Mouse (Mus musculus) heart, adult 10 weeks (tissue): ENCODE results near the gene Trf. TPM values are rescaled to one million over a fixed set of nuclear protein-coding genes. Genes with fewer than 3 reads are reported as not detected.

Experiments
- polyA plus RNA-seq: library from polyadenylated mRNA; stranded (reverse); fragments of 350-450 nt; fragmentation: Illumina TruSeq; extraction: RNeasy Lipid Tissue Mini Kit (QIAGEN cat#74804); gene quantifications from one replicate; pipeline ENCODE4 v1.2.3, GENCODE M21; 2014; ENCODE audit warnings: low read depth, low replicate concordance

Gene Trf
- 65.6 TPM for polyA plus RNA-seq

DNA sequence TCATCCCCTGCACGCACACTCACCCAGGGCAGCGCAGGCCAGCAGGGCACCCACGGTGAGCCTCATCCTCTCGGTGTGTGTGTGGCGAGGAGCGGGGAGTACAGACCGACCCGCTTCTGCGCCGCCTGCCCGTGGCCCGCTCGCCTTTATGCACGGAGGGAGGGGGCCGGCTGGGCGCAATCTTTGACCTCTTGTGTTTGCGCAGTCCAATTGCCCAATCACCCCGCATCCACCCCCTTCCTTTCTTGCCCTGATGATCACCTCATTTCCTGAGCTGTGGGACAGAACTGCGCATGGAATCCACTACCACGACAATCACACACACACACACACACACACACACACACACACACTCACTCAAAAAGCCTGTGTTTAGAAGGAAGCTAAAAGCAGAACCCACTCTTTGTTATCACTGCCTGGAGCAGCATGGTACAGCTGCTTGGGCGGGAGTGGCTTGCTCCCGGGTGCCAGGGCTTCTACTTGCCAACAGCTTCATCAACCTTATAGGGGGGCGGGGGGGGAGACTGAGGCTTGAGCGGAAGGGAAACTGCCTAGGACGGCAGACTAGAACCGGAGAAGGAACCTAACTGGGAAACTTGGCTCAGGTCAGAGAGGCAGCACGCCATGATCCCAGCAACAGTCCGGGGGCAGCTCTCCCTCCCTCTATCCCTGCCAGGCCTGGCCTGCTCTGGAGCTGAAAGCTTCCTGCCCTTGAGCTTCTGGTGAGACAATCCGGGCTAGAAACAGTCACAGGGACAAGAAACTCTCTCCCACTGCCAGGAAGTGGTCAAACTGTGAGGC, at the start of gene Trf, which contains the start of gene Gm20425:
TSS of gene Trf (minus strand) at position 294 of the 801 bp plus-strand sequence.
TSS of gene Gm20425 (minus strand) at position 157 of the 801 bp plus-strand sequence.

DNA sequence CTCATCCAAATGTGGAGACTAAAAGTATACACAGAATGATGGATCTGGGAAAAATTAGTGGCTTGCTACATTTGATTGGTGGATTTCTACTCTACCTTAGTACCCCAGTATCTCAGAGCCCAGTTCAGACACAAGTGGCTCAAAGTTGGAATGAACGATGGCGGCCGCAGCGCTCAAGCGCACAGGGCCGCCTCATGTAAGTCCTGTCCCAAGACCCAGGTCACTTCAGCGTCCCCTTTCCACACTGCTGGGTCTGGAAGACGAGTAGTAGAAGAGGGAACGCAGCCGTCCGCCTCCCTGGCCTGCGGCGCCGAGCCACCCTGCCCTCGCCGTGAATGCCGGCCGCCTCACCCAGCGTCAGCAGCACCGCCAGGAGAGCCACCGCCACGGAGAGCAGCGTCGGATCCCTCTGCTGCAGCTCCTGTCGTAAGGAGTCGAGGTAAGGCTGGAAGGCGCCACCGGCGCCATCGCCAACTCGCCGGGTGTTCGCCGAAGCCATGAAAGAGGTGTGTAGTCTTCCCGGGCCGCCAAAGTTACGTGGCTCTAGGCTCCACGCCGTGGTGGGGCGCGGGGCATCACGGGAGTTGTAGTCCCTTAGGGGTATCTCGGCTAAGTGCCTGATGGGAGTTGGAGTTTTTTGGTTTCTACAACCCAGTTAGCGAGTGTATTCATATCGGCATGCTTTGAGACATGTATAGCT, 28.5 kb downstream of the Trf start, which contains the start of gene Srprb:
TSS of gene Srprb (minus strand) at position 577 of the 700 bp plus-strand sequence.

Other genes with a start within 250 kb of the Trf start
- 2.3 TPM for gene Slco2a1, start 241.7 kb downstream of the Trf start, polyA plus RNA-seq
- gene Rab6b, start 118.7 kb downstream of the Trf start, polyA plus RNA-seq = 12.3 TPM
- 31.6 TPM for gene Srprb, start 28.3 kb downstream of the Trf start, polyA plus RNA-seq
- gene Gm20425, start 137 bp downstream of the Trf start, polyA plus RNA-seq = not detected
- gene 1300017J02Rik, start 74.6 kb upstream of the Trf start, polyA plus RNA-seq = 0.24 TPM
- 10.4 TPM for gene Topbp1, start 74.8 kb upstream of the Trf start, polyA plus RNA-seq
- 88.6 TPM for gene Cdv3, start 135.4 kb upstream of the Trf start, polyA plus RNA-seq
- 1.8 TPM for gene Bfsp2, start 250.0 kb upstream of the Trf start, polyA plus RNA-seq